In genomic region chr1:160351880-160352234, GRCm38 (mm10) we compare ENCODE assay signal across 8 mouse cellular contexts.
A peak's percentile ranks its signal among the peaks of the same experiment; 100 is the strongest.
DNase-seq lines count a peak whose midpoint lies in the region; ATAC-seq lines count a peak whose summit lies in the region.

No protein-coding gene starts in this region.

- no peaks in the 10 kb centered on the region for H3K36me3 ChIP-seq in embryonic facial prominence, embryonic 15.5 days
- H3K36me3 ChIP-seq in heart, embryonic 15.5 days = no peaks in the 10 kb centered on the region
- no peaks in the 10 kb centered on the region for H3K36me3 ChIP-seq in liver, embryonic 13.5 days
- no peaks in the 10 kb centered on the region for H3K36me3 ChIP-seq in neural tube, embryonic 14.5 days (ENCODE audit: control insufficient read depth, insufficient read depth, low read length)

- H3K27me3 ChIP-seq in embryonic facial prominence, embryonic 15.5 days = no peaks in the 10 kb centered on the region
- H3K27me3 ChIP-seq in heart, embryonic 15.5 days = no peaks in the 10 kb centered on the region
- no peaks in the 10 kb centered on the region for H3K27me3 ChIP-seq in liver, embryonic 13.5 days
- no peaks in the 10 kb centered on the region for H3K27me3 ChIP-seq in neural tube, embryonic 14.5 days (ENCODE audit: control insufficient read depth, insufficient read depth, low read length)

- WGBS in embryonic facial prominence, embryonic 15.5 days = 4% methylated on average over 10 of the region's 10 CpGs
- WGBS in heart, embryonic 15.5 days = 2% methylated on average over 10 of the region's 10 CpGs
- WGBS in liver, embryonic 13.5 days (ENCODE audit: insufficient replicate concordance) = 6% methylated on average over 10 of the region's 10 CpGs
- under 1% methylated on average over 10 of the region's 10 CpGs for WGBS in neural tube, embryonic 14.5 days

- ATAC-seq in embryonic facial prominence, embryonic 15.5 days (ENCODE audit: insufficient number of reproducible peaks, low FRiP score, low TSS enrichment, low read depth) = peak; percentile 72; the same call in 1 of the 2 replicates
- ATAC-seq in heart, embryonic 15.5 days (replicated peaks; ENCODE audit: insufficient number of reproducible peaks, insufficient read depth, low FRiP score, low read depth) = peak; percentile 75
- ATAC-seq in liver, embryonic 13.5 days (ENCODE audit: low read depth) = no peak; the same call in 1 of the 2 replicates
- ATAC-seq in neural tube, embryonic 14.5 days (ENCODE audit: low read depth) = peak; percentile 93

- peak overlapping the region; percentile 42 for H3K4me3 ChIP-seq in embryonic facial prominence, embryonic 15.5 days (replicated peaks)
- peak overlapping the region; percentile 51 for H3K4me3 ChIP-seq in heart, embryonic 15.5 days
- peak overlapping the region; percentile 27; the same call in 1 of the 2 replicates for H3K4me3 ChIP-seq in liver, embryonic 13.5 days (replicated peaks)
- H3K4me3 ChIP-seq in neural tube, embryonic 14.5 days (ENCODE audit: low read depth, low read length) = peak overlapping the region; percentile 54

- peak; percentile 27 for DNase-seq in 3T3-L1 (ENCODE audit: low read depth, low spot score)
- peak; percentile 46 to 53 for DNase-seq in adrenal gland, postnatal 36 days
- peak; percentile 7 to 33 for DNase-seq in kidney, postnatal 36 days
- DNase-seq in liver, embryonic 13.5 days = no peak
- no peak for DNase-seq in spleen, adult 12 weeks (ENCODE audit: low spot score)

- peak overlapping the region; percentile 63 for H3K4me2 ChIP-seq in embryonic facial prominence, embryonic 15.5 days (replicated peaks)
- H3K4me2 ChIP-seq in heart, embryonic 15.5 days = peak overlapping the region; percentile 66
- H3K4me2 ChIP-seq in liver, embryonic 13.5 days = peak overlapping the region; percentile 50
- H3K4me2 ChIP-seq in neural tube, embryonic 14.5 days (ENCODE audit: low read depth, low read length) = peak overlapping the region; percentile 81

- no peaks in the 10 kb centered on the region for H3K9me3 ChIP-seq in embryonic facial prominence, embryonic 15.5 days (replicated peaks)
- no peaks in the 10 kb centered on the region for H3K9me3 ChIP-seq in heart, embryonic 15.5 days (replicated peaks)
- no peaks in the 10 kb centered on the region for H3K9me3 ChIP-seq in liver, embryonic 13.5 days (replicated peaks)
- H3K9me3 ChIP-seq in neural tube, embryonic 14.5 days (ENCODE audit: control insufficient read depth, low read length) = no peaks in the 10 kb centered on the region

- H3K27ac ChIP-seq in embryonic facial prominence, embryonic 15.5 days (replicated peaks) = no peak overlapping the region
- peak overlapping the region; percentile 71 for H3K27ac ChIP-seq in heart, embryonic 15.5 days
- no peak overlapping the region for H3K27ac ChIP-seq in liver, embryonic 13.5 days
- peak overlapping the region; percentile 92 for H3K27ac ChIP-seq in neural tube, embryonic 14.5 days (ENCODE audit: low read depth, low read length)

- peak overlapping the region; percentile 15; the same call in 1 of the 2 replicates for H3K9ac ChIP-seq in embryonic facial prominence, embryonic 15.5 days
- H3K9ac ChIP-seq in heart, embryonic 15.5 days = peak overlapping the region; percentile 55
- H3K9ac ChIP-seq in liver, embryonic 13.5 days = no peak overlapping the region
- peak overlapping the region; percentile 73 for H3K9ac ChIP-seq in neural tube, embryonic 14.5 days (replicated peaks; ENCODE audit: low read depth, low read length)

- H3K4me1 ChIP-seq in embryonic facial prominence, embryonic 15.5 days = peaks cover 11% of the 10 kb centered on the region
- H3K4me1 ChIP-seq in heart, embryonic 15.5 days (replicated peaks) = peaks cover 14% of the 10 kb centered on the region
- peaks cover 17% of the 10 kb centered on the region for H3K4me1 ChIP-seq in liver, embryonic 13.5 days (replicated peaks)
- H3K4me1 ChIP-seq in neural tube, embryonic 14.5 days (ENCODE audit: control insufficient read depth, insufficient read depth, low read length) = peaks cover 15% of the 10 kb centered on the region; the same call in 1 of the 2 replicates

Comparison
In these comparisons a context has a peak if more than half of its experiments do, and no peak if none do; other contexts are left out.
1. DNase-seq: peak in 3T3-L1 (single experiment), adrenal gland, postnatal 36 days (2 of 2) and kidney, postnatal 36 days (2 of 2); none in liver, embryonic 13.5 days (single experiment) and spleen, adult 12 weeks (single experiment).
2. H3K27ac ChIP-seq: peak in heart, embryonic 15.5 days (single experiment) and neural tube, embryonic 14.5 days (single experiment); none in embryonic facial prominence, embryonic 15.5 days (single experiment) and liver, embryonic 13.5 days (single experiment).
3. Peak in every context shown above with its lines, with median percentiles within 50 percentile points of each other: H3K4me2 ChIP-seq and H3K4me3 ChIP-seq.